Mouse (Mus musculus): ENCODE data around the gene Vps13d. TPM values are rescaled to one million over a fixed set of nuclear protein-coding genes. Genes with fewer than 3 reads are reported as not detected.

The Vps13d gene
- polyA plus RNA-seq, 1 experiment from 2014 or later = 11.4 TPM

GRCm38 (mm10) chr4:145045312-145046031 lies 149.3 kb downstream of the Vps13d start:
- Histone ChIP-seq H3K36me3 (ENCODE audit: control insufficient read depth, insufficient read depth, low read length) (peaks cover 14% of the 10 kb centered on the region), H3K4me2 (ENCODE audit: low read length) (no peak overlapping the region), H3K27me3 (replicated peaks; ENCODE audit: control insufficient read depth, insufficient read depth, low read length) (no peaks in the 10 kb centered on the region), H3K4me3 (ENCODE audit: low read length) (no peak overlapping the region), H3K4me1 (ENCODE audit: control insufficient read depth, insufficient read depth, low read depth, low read length) (no peaks in the 10 kb centered on the region), H3K9ac (ENCODE audit: low read depth, low read length) (no peak overlapping the region), H3K9me3 (ENCODE audit: control insufficient read depth, low read length) (no peaks in the 10 kb centered on the region), H3K27ac (ENCODE audit: low read depth, low read length) (no peak overlapping the region)
- no peak for ATAC-seq
- 88% methylated on average over 5 of the region's 5 CpGs for WGBS

- 88% methylated on average over 6 of the region's 6 CpGs for WGBS
- H3K4me2 ChIP-seq (ENCODE audit: low read length) = no peak overlapping the region
- no peaks in the 10 kb centered on the region for H3K27me3 ChIP-seq (replicated peaks; ENCODE audit: control insufficient read depth, insufficient read depth, low read length)
- ATAC-seq = no peak
- no peak overlapping the region for H3K9ac ChIP-seq (ENCODE audit: low read depth, low read length)
- H3K9me3 ChIP-seq (ENCODE audit: control insufficient read depth, low read length) = no peaks in the 10 kb centered on the region
- H3K4me3 ChIP-seq (ENCODE audit: low read length) = no peak overlapping the region
- peaks cover 13% of the 10 kb centered on the region for H3K36me3 ChIP-seq (ENCODE audit: control insufficient read depth, insufficient read depth, low read length)
- no peaks in the 10 kb centered on the region for H3K4me1 ChIP-seq (ENCODE audit: control insufficient read depth, insufficient read depth, low read depth, low read length)
- no peak overlapping the region for H3K27ac ChIP-seq (ENCODE audit: low read depth, low read length)
Observed at GRCm38 (mm10) chr4:145041223-145041870, 153.5 kb downstream of the Vps13d start.

- H3K27me3 ChIP-seq (replicated peaks; ENCODE audit: control insufficient read depth, insufficient read depth, low read length) = no peaks in the 10 kb centered on the region
- no peak overlapping the region for H3K27ac ChIP-seq (ENCODE audit: low read depth, low read length)
- no peak overlapping the region for H3K4me2 ChIP-seq (ENCODE audit: low read length)
- no peak overlapping the region for H3K4me3 ChIP-seq (ENCODE audit: low read length)
- no peak overlapping the region for H3K9ac ChIP-seq (ENCODE audit: low read depth, low read length)
- ATAC-seq = no peak
- H3K9me3 ChIP-seq (ENCODE audit: control insufficient read depth, low read length) = no peaks in the 10 kb centered on the region
- no peaks in the 10 kb centered on the region for H3K4me1 ChIP-seq (ENCODE audit: control insufficient read depth, insufficient read depth, low read depth, low read length)
- WGBS = 81% methylated on average over 5 of the region's 5 CpGs
- peaks cover 7% of the 10 kb centered on the region for H3K36me3 ChIP-seq (ENCODE audit: control insufficient read depth, insufficient read depth, low read length)
Observed at GRCm38 (mm10) chr4:145037631-145038416, 157.0 kb downstream of the Vps13d start.

GRCm38 (mm10) chr4:145037006-145037405 lies 157.8 kb downstream of the Vps13d start:
- H3K36me3 ChIP-seq (ENCODE audit: control insufficient read depth, insufficient read depth, low read length) = peaks cover 6% of the 10 kb centered on the region; the same call in 1 of the 2 replicates
- no peak overlapping the region for H3K4me2 ChIP-seq (ENCODE audit: low read length)
- 80% methylated on average over 3 of the region's 3 CpGs for WGBS
- no peaks in the 10 kb centered on the region for H3K9me3 ChIP-seq (ENCODE audit: control insufficient read depth, low read length)
- H3K27ac ChIP-seq (ENCODE audit: low read depth, low read length) = no peak overlapping the region
- H3K9ac ChIP-seq (ENCODE audit: low read depth, low read length) = no peak overlapping the region
- ATAC-seq = no peak
- H3K27me3 ChIP-seq (replicated peaks; ENCODE audit: control insufficient read depth, insufficient read depth, low read length) = no peaks in the 10 kb centered on the region
- H3K4me3 ChIP-seq (ENCODE audit: low read length) = no peak overlapping the region
- H3K4me1 ChIP-seq (ENCODE audit: control insufficient read depth, insufficient read depth, low read depth, low read length) = no peaks in the 10 kb centered on the region

- Histone ChIP-seq H3K4me1 (ENCODE audit: control insufficient read depth, insufficient read depth, low read depth, low read length) (no peaks in the 10 kb centered on the region), H3K36me3 (ENCODE audit: control insufficient read depth, insufficient read depth, low read length) (peaks cover 4% of the 10 kb centered on the region; the same call in 1 of the 2 replicates), H3K9ac (ENCODE audit: low read depth, low read length) (no peak overlapping the region), H3K9me3 (ENCODE audit: control insufficient read depth, low read length) (no peaks in the 10 kb centered on the region), H3K27ac (ENCODE audit: low read depth, low read length) (no peak overlapping the region), H3K27me3 (replicated peaks; ENCODE audit: control insufficient read depth, insufficient read depth, low read length) (no peaks in the 10 kb centered on the region), H3K4me3 (ENCODE audit: low read length) (no peak overlapping the region), H3K4me2 (ENCODE audit: low read length) (no peak overlapping the region)
- WGBS = 68% methylated on average over 3 of the region's 3 CpGs
- ATAC-seq = no peak
Observed at GRCm38 (mm10) chr4:145035450-145035849, 159.4 kb downstream of the Vps13d start.

GRCm38 (mm10) chr4:145034506-145035243 lies 160.1 kb downstream of the Vps13d start:
- WGBS = 10% methylated on average over 11 of the region's 11 CpGs
- peak; percentile 26; the same call in 1 of the 2 replicates for ATAC-seq
- Histone ChIP-seq H3K36me3 (ENCODE audit: control insufficient read depth, insufficient read depth, low read length) (peaks cover 4% of the 10 kb centered on the region; the same call in 1 of the 2 replicates), H3K27me3 (replicated peaks; ENCODE audit: control insufficient read depth, insufficient read depth, low read length) (no peaks in the 10 kb centered on the region), H3K4me1 (ENCODE audit: control insufficient read depth, insufficient read depth, low read depth, low read length) (no peaks in the 10 kb centered on the region), H3K27ac (ENCODE audit: low read depth, low read length) (no peak overlapping the region), H3K4me2 (ENCODE audit: low read length) (no peak overlapping the region), H3K9me3 (ENCODE audit: control insufficient read depth, low read length) (no peaks in the 10 kb centered on the region), H3K9ac (ENCODE audit: low read depth, low read length) (no peak overlapping the region), H3K4me3 (ENCODE audit: low read length) (no peak overlapping the region)

- Histone ChIP-seq H3K4me3 (ENCODE audit: low read length) (no peak overlapping the region), H3K4me1 (ENCODE audit: control insufficient read depth, insufficient read depth, low read depth, low read length) (no peaks in the 10 kb centered on the region), H3K9me3 (ENCODE audit: control insufficient read depth, low read length) (no peaks in the 10 kb centered on the region), H3K4me2 (ENCODE audit: low read length) (no peak overlapping the region), H3K27me3 (replicated peaks; ENCODE audit: control insufficient read depth, insufficient read depth, low read length) (no peaks in the 10 kb centered on the region), H3K9ac (ENCODE audit: low read depth, low read length) (no peak overlapping the region), H3K27ac (ENCODE audit: low read depth, low read length) (no peak overlapping the region), H3K36me3 (ENCODE audit: control insufficient read depth, insufficient read depth, low read length) (no peaks in the 10 kb centered on the region)
- 84% methylated on average over 2 of the region's 2 CpGs for WGBS
- ATAC-seq = no peak
Observed at GRCm38 (mm10) chr4:145033392-145033791, 161.4 kb downstream of the Vps13d start.

- WGBS = 81% methylated on average over 2 of the region's 2 CpGs
- Histone ChIP-seq H3K4me3 (ENCODE audit: low read length) (no peak overlapping the region), H3K9me3 (ENCODE audit: control insufficient read depth, low read length) (no peaks in the 10 kb centered on the region), H3K4me1 (ENCODE audit: control insufficient read depth, insufficient read depth, low read depth, low read length) (no peaks in the 10 kb centered on the region), H3K36me3 (ENCODE audit: control insufficient read depth, insufficient read depth, low read length) (no peaks in the 10 kb centered on the region), H3K27ac (ENCODE audit: low read depth, low read length) (no peak overlapping the region), H3K27me3 (replicated peaks; ENCODE audit: control insufficient read depth, insufficient read depth, low read length) (no peaks in the 10 kb centered on the region), H3K9ac (ENCODE audit: low read depth, low read length) (no peak overlapping the region), H3K4me2 (ENCODE audit: low read length) (no peak overlapping the region)
- no peak for ATAC-seq
Observed at GRCm38 (mm10) chr4:145032637-145033036, 162.2 kb downstream of the Vps13d start.
